Mouse (Mus musculus): ENCODE data around the gene Usp12.
A peak's percentile ranks its signal among the peaks of the same experiment; 100 is the strongest.

The Usp12 gene

DNA sequence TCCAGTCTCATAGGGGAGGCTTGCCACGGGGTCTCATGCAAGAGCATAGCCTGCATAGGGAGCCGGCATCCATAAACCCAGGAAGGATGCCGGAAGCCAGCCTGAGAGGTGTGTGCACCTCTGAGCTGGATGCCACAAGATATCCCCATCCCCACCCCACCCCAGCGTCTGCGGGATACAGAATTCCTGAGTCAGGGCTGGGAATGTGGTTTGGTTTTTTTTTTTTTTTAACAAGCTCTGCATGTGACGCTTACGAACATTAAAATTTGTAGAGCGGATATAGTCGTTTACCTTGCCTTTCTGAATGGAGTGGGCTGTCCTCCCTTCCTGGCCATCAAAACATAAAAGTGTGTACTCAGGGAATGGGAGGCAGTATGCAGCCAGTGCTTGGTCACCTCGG, 94.7 kb downstream of the Usp12 start:
- DNase-seq (ENCODE audit: extremely low read depth, insufficient read length, low spot score): no peak

DNA sequence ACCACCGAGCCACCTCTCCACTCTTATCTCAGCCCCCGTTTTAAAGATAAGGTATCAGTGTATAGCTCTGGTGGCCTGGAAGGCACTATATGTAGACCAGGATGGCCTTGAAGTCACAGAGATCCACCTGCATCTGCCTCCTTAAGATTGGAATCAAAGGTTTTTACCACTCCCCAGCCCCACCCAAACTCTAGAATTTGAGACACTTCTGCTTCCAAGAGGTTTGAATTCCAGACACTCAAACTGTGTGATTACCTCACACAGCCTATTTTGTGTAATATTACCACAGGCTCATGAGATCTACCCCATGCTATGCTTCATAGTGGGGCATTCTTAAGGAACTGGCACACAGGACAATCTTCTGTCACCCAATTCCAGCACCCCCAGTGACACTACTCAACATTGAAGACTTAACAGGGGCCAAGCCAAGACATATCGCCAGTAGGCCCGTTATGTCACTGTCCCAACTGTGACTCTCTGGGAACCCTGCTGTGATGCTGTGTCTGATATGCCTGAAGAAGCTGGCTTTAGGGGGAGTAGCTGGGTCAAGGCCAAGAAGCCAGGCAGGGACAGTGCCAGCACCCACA, 95.3 kb downstream of the Usp12 start:
- DNase-seq (ENCODE audit: extremely low read depth, insufficient read length, low spot score): no peak

DNA sequence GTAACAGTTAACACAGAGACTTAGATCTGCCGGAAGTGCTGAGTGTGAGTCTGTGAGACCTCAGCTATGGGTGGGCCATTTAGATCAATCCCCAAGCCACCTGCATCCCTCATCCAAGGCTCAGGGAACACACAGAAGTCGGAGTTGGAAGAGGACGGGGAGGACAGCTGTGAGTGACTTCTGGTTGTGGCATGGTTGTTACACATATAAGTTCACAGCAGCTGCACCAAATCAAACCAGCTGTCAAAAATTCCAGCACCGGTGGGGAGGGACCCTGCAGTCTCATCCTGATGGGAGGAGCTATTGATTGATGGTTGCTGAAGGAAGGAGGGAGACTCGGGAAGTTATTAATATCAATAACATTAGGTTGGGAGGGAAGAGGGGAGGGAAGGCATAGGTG, 99.3 kb downstream of the Usp12 start:
- DNase-seq (ENCODE audit: extremely low read depth, insufficient read length, low spot score): no peak

GRCm38 (mm10) chr5:146692976-146693361, 101.8 kb downstream of the Usp12 start:
- no peak for DNase-seq (ENCODE audit: extremely low read depth, insufficient read length, low spot score)

GRCm38 (mm10) chr5:146692361-146692975, 102.3 kb downstream of the Usp12 start:
- DNase-seq (ENCODE audit: extremely low read depth, insufficient read length, low spot score): peak; percentile 58

DNA sequence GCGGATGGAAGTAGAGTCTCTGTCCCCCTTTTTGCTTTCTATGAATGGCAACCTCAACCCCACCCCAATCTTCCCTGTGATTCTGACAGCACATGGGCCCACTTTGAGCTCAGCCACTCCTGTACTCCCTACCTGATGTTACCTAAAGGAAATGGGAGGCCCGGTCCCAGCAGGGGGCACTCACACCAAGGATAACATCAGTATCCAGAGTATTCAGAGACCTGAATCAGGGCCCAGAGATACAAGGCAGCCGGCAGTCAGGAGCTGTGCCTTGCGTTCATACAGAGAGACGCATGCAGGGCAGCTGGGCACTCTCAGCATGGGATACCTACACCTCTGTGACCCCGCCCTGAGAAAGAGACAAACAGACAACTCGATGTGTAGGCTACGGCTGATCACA, 103.1 kb downstream of the Usp12 start:
- no peak for DNase-seq (ENCODE audit: extremely low read depth, insufficient read length, low spot score)

GRCm38 (mm10) chr5:146687541-146688313, 107.1 kb downstream of the Usp12 start:
- DNase-seq (ENCODE audit: extremely low read depth, insufficient read length, low spot score): no peak

- no peak for DNase-seq (ENCODE audit: extremely low read depth, insufficient read length, low spot score)
These were observed 107.9 kb downstream of the Usp12 start for GRCm38 (mm10) chr5:146686954-146687353.

All from 3134 (cell line).